Mouse (Mus musculus) kidney, adult 2 months (tissue): ENCODE data around the gene Rtp3.

ENCODE experiments used
- CTCF ChIP-seq: fragments of 200-500 bp; conservative IDR thresholded peaks from 2 replicates; pipeline ENCODE4 v1.5.1; 2011; ENCODE audit warnings: low read depth, mild to moderate bottlenecking, control low read depth, low read length, moderate library complexity, mixed read lengths; ENCODE audit not compliant: insufficient read depth, insufficient read length
- POLR2A ChIP-seq: fragments of 200-500 bp; IDR thresholded peaks from one replicate; pipeline ENCODE4 v1.6.1; 2011; ENCODE audit warnings: low read depth, low read length, control low read depth

DNA sequence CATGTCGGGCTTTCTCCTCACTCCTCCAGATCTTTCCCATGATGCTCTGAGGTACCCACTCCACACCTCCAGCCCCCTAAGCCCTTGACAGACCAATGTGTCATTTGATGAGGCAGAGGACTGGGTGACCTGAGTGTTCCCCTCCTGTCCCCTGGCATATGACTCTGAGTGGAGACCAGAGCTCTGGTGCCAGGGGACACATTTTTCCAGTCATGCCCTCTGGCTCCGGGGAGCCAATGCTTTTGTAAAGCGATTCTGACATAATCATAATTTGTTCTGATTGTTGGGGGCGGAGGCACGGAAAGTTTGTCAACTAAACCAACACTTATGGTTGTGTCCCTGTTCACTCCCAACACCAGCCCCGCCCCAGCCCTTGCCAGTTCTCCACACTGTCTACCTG, 34.4 kb downstream of the Rtp3 start:
- TF ChIP-seq POLR2A (no peak), CTCF (no peak)
